Mouse (Mus musculus) heart, adult 2 months (tissue): Measurements from ENCODE around the gene Slc2a1.

Experiments
- CTCF ChIP-seq: fragments of 200-600 bp; IDR thresholded peaks from 2 replicates; pipeline ENCODE4 v1.8.1; 2022; ENCODE audit warnings: antibody characterized with exemption, mild to moderate bottlenecking, moderate library complexity
- EP300 ChIP-seq: fragments of 200-500 bp; IDR thresholded peaks from 2 replicates; pipeline ENCODE4 v1.6.1; 2011; ENCODE audit warnings: low read depth, low read length, control low read depth; ENCODE audit not compliant: insufficient read depth
- POLR2A ChIP-seq: fragments of 200-500 bp; IDR thresholded peaks from 2 replicates; pipeline ENCODE4 v1.6.1; 2011; ENCODE audit warnings: mild to moderate bottlenecking, low read depth, low read length, control low read depth; ENCODE audit not compliant: insufficient read depth

GRCm38 (mm10) chr4:119068918-119069317 lies 39.6 kb upstream of the Slc2a1 start:
- TF ChIP-seq CTCF: no peak
- no peak for TF ChIP-seq POLR2A
- no peak for TF ChIP-seq EP300
